Mouse (Mus musculus) liver, adult 2 months (tissue): ENCODE measurements at regions not wholly inside any gene's neighbourhood (a gene's known extent, or its start where the extent isn't known, plus 50 kb on each side); places are given as distances from the start of the nearest gene placed in this dataset.
"Not testable (repeated sequence)": the region's sequence is repeated elsewhere in the genome, so short reads cannot be mapped to it uniquely, and the experiment has no call there.

Experiments used
- DNase-seq: peaks from one replicate; pipeline ENCODE4 v3.0.0-alpha.2; 2011; ENCODE audit warnings: low read depth, low spot score; ENCODE audit errors: extremely low read depth
- H3K27ac ChIP-seq: fragments of 200-500 bp; replicated peaks from 2 replicates; pipeline ENCODE4 v1.5.1; 2012; ENCODE audit warnings: low read depth, mild to moderate bottlenecking, control low read depth, inconsistent platforms, low read length; ENCODE audit not compliant: insufficient read depth
- H3K27me3 ChIP-seq: fragments of 200-500 bp; 2 replicates; pipeline ENCODE4 v1.6.1; 2012; ENCODE audit warnings: mild to moderate bottlenecking, moderate library complexity, low read length, inconsistent platforms; ENCODE audit not compliant: control insufficient read depth, insufficient read depth
- H3K36me3 ChIP-seq: fragments of 200-500 bp; 2 replicates; pipeline ENCODE4 v1.6.1; 2012; ENCODE audit warnings: low read length, inconsistent platforms; ENCODE audit not compliant: control insufficient read depth, insufficient read depth
- H3K4me1 ChIP-seq: fragments of 200-500 bp; 2 replicates; pipeline ENCODE4 v1.6.1; 2011; ENCODE audit warnings: low read length; ENCODE audit not compliant: control insufficient read depth, insufficient read depth
- H3K4me3 ChIP-seq: fragments of 200-500 bp; 2 replicates; pipeline ENCODE4 v1.5.1; 2011; ENCODE audit warnings: low read depth, mild to moderate bottlenecking, control low read depth, low read length, moderate library complexity; ENCODE audit not compliant: insufficient read depth
- H3K79me2 ChIP-seq: fragments of 200-500 bp; 2 replicates; pipeline ENCODE4 v1.6.1; 2012; ENCODE audit warnings: inconsistent platforms, mild to moderate bottlenecking, low read length, moderate library complexity; ENCODE audit not compliant: control insufficient read depth, insufficient read depth
- H3K9ac ChIP-seq: fragments of 200-500 bp; 2 replicates; pipeline ENCODE4 v1.6.1; 2012; ENCODE audit warnings: low read depth, mild to moderate bottlenecking, control low read depth, inconsistent platforms, low read length
- CTCF ChIP-seq: fragments of 200-500 bp; IDR thresholded peaks from 2 replicates; pipeline ENCODE4 v1.5.1; 2011; ENCODE audit warnings: low read depth, low read length, control low read depth
- POLR2A ChIP-seq: fragments of 200-500 bp; IDR thresholded peaks from 2 replicates; pipeline ENCODE4 v1.6.1; 2011; ENCODE audit warnings: low read length, control low read depth; ENCODE audit not compliant: insufficient read depth; ENCODE audit errors: extremely low read depth
- WGBS: fragments of 180-500 bp; shearing (Covaris S2); methylation state at CpG from one replicate; pipeline ENCODE4 v1.1.7; 2018; 5-methylcytosine and 5-hydroxymethylcytosine counted together

DNA sequence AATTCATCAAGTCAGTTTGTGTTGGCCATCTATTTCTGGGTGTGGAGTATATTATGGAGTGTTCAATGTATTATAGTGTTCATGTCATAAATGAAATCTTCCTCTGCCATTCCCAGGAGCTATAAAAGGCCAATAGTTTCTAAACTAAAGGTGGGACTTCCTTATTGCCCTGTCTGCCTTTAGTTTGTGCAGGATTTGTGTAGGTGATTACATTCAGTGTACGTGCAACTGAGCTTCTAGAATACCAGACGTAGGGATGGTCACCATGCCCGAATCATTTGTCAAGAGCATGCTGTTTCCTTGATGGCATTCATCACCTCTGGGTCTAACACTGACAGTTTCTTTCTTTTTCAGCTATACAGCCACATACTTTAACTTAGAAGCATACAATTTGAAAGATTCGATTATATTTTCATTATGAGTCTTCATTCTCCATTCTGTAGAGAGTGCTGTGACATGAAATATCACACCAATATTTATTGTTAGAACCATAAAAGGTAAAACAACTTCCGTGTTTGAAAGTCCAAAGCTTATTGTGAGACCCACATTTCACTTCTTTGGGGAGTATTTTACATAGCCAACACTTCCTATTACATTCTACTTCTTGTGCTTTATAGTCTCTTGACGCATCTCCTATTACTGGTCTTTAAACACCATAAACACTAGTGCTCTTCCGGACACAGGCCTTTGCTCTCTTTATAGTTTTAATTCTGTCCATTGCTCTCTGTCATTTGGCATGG is 494.1 kb upstream of the Klf6 start:
- Histone ChIP-seq H3K4me3 (no peak overlapping the region), H3K9ac (no peak overlapping the region), H3K27ac (no peak overlapping the region), H3K36me3 (no peaks in the 10 kb centered on the region), H3K27me3 (no peaks in the 10 kb centered on the region), H3K79me2 (no peaks in the 10 kb centered on the region), H3K4me1 (no peaks in the 10 kb centered on the region)
- DNase-seq = no peak
- TF ChIP-seq CTCF (no peak), POLR2A (no peak)
- WGBS = 89% methylated on average over 7 of the region's 7 CpGs

- H3K4me3 ChIP-seq = no peak overlapping the region
- no peak overlapping the region for H3K27ac ChIP-seq
- WGBS = 89% methylated on average over 8 of the region's 8 CpGs
- H3K4me1 ChIP-seq = no peaks in the 10 kb centered on the region
- DNase-seq = no peak
- H3K36me3 ChIP-seq = no peaks in the 10 kb centered on the region
- H3K79me2 ChIP-seq = no peaks in the 10 kb centered on the region
- no peaks in the 10 kb centered on the region for H3K27me3 ChIP-seq
- H3K9ac ChIP-seq = no peak overlapping the region
- no peak for TF ChIP-seq POLR2A
- no peak for TF ChIP-seq CTCF
These were observed 491.3 kb upstream of the Klf6 start for GRCm38 (mm10) chr13:5370007-5370406.

DNA sequence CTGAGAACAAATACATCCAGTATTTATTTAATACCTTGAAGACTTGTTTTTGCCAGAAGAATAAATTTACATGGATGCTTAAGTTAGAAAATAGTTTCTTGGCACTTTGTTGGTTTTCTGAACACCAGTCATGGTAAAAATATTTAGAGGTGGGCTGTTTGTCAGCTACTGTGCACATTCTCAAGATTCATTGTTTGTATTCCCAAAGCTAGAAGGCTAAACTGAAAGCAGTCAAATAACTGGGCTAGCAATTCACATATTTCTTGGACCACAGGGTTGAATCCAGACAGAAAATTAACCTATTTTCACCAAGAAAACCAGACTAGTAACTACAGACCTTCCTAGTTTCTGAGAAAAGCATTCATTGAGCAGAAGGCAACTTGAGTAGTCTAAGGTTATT is 488.1 kb upstream of the Klf6 start:
- TF ChIP-seq POLR2A (no peak), CTCF (no peak)
- H3K79me2 ChIP-seq = no peaks in the 10 kb centered on the region

GRCm38 (mm10) chr13:5408226-5408804 is 453.0 kb upstream of the Klf6 start:
- no peaks in the 10 kb centered on the region for H3K79me2 ChIP-seq
- no peak overlapping the region for H3K4me3 ChIP-seq
- no peak overlapping the region for H3K27ac ChIP-seq
- 84% methylated on average over 4 of the region's 4 CpGs for WGBS
- TF ChIP-seq CTCF (no peak), POLR2A (no peak)
- H3K9ac ChIP-seq = no peak overlapping the region
- H3K36me3 ChIP-seq = no peaks in the 10 kb centered on the region
- no peak for DNase-seq
- H3K27me3 ChIP-seq = no peaks in the 10 kb centered on the region
- H3K4me1 ChIP-seq = no peaks in the 10 kb centered on the region

More for the DNA sequence above, 488.1 kb upstream of the Klf6 start:
- no peak for DNase-seq
- H3K9ac ChIP-seq = no peak overlapping the region
- H3K27ac ChIP-seq = no peak overlapping the region
- H3K4me1 ChIP-seq = no peaks in the 10 kb centered on the region
- H3K27me3 ChIP-seq = no peaks in the 10 kb centered on the region
- H3K4me3 ChIP-seq = no peak overlapping the region
- H3K36me3 ChIP-seq = no peaks in the 10 kb centered on the region

DNA sequence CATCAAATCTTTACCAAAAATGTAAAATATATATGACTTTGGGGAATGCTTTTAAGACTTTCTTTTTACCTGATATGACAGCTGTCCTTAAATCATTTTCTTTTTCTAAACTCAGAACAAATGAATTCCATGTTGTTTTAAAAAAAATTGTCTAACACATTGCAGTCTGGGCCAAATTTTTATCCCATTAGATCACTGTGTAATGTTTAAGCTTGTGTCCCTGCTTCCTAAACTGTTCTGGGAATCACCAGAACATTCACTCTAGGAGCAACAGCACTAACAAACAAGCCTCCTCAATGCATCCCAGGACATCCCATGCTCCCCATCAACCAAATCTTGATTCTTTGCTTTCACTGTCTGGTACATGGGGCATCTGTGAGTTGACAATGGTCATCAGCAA is 449.2 kb upstream of the Klf6 start:
- no peak for TF ChIP-seq POLR2A
- Histone ChIP-seq H3K36me3 (no peaks in the 10 kb centered on the region), H3K27me3 (no peaks in the 10 kb centered on the region), H3K27ac (no peak overlapping the region), H3K4me3 (no peak overlapping the region), H3K79me2 (no peaks in the 10 kb centered on the region), H3K9ac (no peak overlapping the region), H3K4me1 (no peaks in the 10 kb centered on the region)
- DNase-seq = no peak

GRCm38 (mm10) chr13:5413009-5413408 is 448.3 kb upstream of the Klf6 start:
- H3K79me2 ChIP-seq, H3K36me3 ChIP-seq, H3K4me3 ChIP-seq, H3K9ac ChIP-seq, H3K4me1 ChIP-seq, H3K27me3 ChIP-seq, DNase-seq, H3K27ac ChIP-seq: not testable (repeated sequence)
